Mouse (Mus musculus): ENCODE data around the gene Tanc1. TPM values are rescaled to one million over a fixed set of nuclear protein-coding genes. Genes with fewer than 3 reads are reported as not detected.

Tanc1 gene
- polyA plus RNA-seq, 1 experiment from 2014 or later = 33.0 TPM

GRCm38 (mm10) chr2:59775820-59776219 is 164.0 kb downstream of the Tanc1 start:
- H3K4me1 ChIP-seq (ENCODE audit: control insufficient read depth, insufficient read depth, low read length) = peaks cover 9% of the 10 kb centered on the region
- peak overlapping the region; percentile 73 for H3K27ac ChIP-seq (ENCODE audit: low read length)
- no peak for ATAC-seq (ENCODE audit: insufficient read depth, low FRiP score)
- H3K4me2 ChIP-seq (ENCODE audit: low read depth, low read length) = no peak overlapping the region
- 78% methylated on average over 6 of the region's 6 CpGs for WGBS
- H3K9me3 ChIP-seq (replicated peaks; ENCODE audit: control insufficient read depth, low read length) = no peaks in the 10 kb centered on the region
- H3K4me3 ChIP-seq (replicated peaks; ENCODE audit: low read length) = no peak overlapping the region
- H3K27me3 ChIP-seq (ENCODE audit: control insufficient read depth, insufficient read depth, low read length) = no peaks in the 10 kb centered on the region
- H3K9ac ChIP-seq (ENCODE audit: low read length) = no peak overlapping the region
- no peaks in the 10 kb centered on the region for H3K36me3 ChIP-seq (ENCODE audit: control insufficient read depth, insufficient read depth, low read length)

GRCm38 (mm10) chr2:59779355-59779754 is 167.5 kb downstream of the Tanc1 start:
- Histone ChIP-seq H3K27me3 (ENCODE audit: control insufficient read depth, insufficient read depth, low read length) (no peaks in the 10 kb centered on the region), H3K9me3 (replicated peaks; ENCODE audit: control insufficient read depth, low read length) (no peaks in the 10 kb centered on the region), H3K4me3 (replicated peaks; ENCODE audit: low read length) (peak overlapping the region; percentile 21), H3K27ac (ENCODE audit: low read length) (peak overlapping the region; percentile 84), H3K9ac (ENCODE audit: low read length) (peak overlapping the region; percentile 37; the same call in 1 of the 2 replicates), H3K4me1 (ENCODE audit: control insufficient read depth, insufficient read depth, low read length) (peaks cover 13% of the 10 kb centered on the region), H3K36me3 (ENCODE audit: control insufficient read depth, insufficient read depth, low read length) (no peaks in the 10 kb centered on the region), H3K4me2 (ENCODE audit: low read depth, low read length) (no peak overlapping the region)
- WGBS = 69% methylated on average over 10 of the region's 10 CpGs
- ATAC-seq (ENCODE audit: insufficient read depth, low FRiP score) = peak; percentile 59; the same call in 1 of the 2 replicates

DNA sequence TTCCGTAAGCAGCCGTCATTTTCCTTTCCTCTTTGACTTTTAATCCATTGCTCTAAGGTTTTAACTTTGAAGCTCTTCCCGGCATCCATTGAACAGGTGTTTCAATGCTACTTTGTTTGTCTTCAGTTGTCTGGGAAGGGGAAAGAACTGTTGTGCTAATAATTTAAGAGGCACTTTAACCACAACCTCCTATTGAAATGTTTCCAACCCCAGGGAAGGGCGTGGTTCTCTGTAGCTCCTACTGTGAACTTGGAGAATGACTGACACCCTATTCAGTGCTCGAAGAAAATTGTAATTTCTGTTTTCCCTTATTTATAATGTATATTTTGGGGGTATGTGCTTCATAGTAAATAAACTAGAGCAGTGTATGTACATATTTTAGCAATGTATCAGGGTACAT is 168.4 kb downstream of the Tanc1 start:
- no peaks in the 10 kb centered on the region for H3K9me3 ChIP-seq (replicated peaks; ENCODE audit: control insufficient read depth, low read length)
- H3K27me3 ChIP-seq (ENCODE audit: control insufficient read depth, insufficient read depth, low read length) = no peaks in the 10 kb centered on the region
- H3K4me1 ChIP-seq (ENCODE audit: control insufficient read depth, insufficient read depth, low read length) = peaks cover 17% of the 10 kb centered on the region
- WGBS = 62% methylated on average over 5 of the region's 5 CpGs
- peak overlapping the region; percentile 21; the same call in 1 of the 2 replicates for H3K4me3 ChIP-seq (replicated peaks; ENCODE audit: low read length)
- H3K9ac ChIP-seq (ENCODE audit: low read length) = no peak overlapping the region
- ATAC-seq (ENCODE audit: insufficient read depth, low FRiP score) = no peak
- no peak overlapping the region for H3K27ac ChIP-seq (ENCODE audit: low read length)
- H3K36me3 ChIP-seq (ENCODE audit: control insufficient read depth, insufficient read depth, low read length) = 0 out of 2 replicates have a peak, but pooled peaks cover 2% of the 10 kb centered on the region
- 0 out of 2 replicates have a peak overlapping the region, but pooled peaks have one; percentile 13 for H3K4me2 ChIP-seq (ENCODE audit: low read depth, low read length)

GRCm38 (mm10) chr2:59783055-59783831 is 171.4 kb downstream of the Tanc1 start:
- Histone ChIP-seq H3K27me3 (ENCODE audit: control insufficient read depth, insufficient read depth, low read length) (no peaks in the 10 kb centered on the region), H3K36me3 (ENCODE audit: control insufficient read depth, insufficient read depth, low read length) (peaks cover 6% of the 10 kb centered on the region; the same call in 1 of the 2 replicates), H3K9me3 (replicated peaks; ENCODE audit: control insufficient read depth, low read length) (no peaks in the 10 kb centered on the region), H3K4me3 (replicated peaks; ENCODE audit: low read length) (no peak overlapping the region), H3K9ac (ENCODE audit: low read length) (no peak overlapping the region), H3K4me1 (ENCODE audit: control insufficient read depth, insufficient read depth, low read length) (peaks cover 17% of the 10 kb centered on the region), H3K4me2 (ENCODE audit: low read depth, low read length) (no peak overlapping the region), H3K27ac (ENCODE audit: low read length) (no peak overlapping the region)
- no peak for ATAC-seq (ENCODE audit: insufficient read depth, low FRiP score)
- 39% methylated on average over 12 of the region's 12 CpGs for whole genome bisulfite sequencing

DNA sequence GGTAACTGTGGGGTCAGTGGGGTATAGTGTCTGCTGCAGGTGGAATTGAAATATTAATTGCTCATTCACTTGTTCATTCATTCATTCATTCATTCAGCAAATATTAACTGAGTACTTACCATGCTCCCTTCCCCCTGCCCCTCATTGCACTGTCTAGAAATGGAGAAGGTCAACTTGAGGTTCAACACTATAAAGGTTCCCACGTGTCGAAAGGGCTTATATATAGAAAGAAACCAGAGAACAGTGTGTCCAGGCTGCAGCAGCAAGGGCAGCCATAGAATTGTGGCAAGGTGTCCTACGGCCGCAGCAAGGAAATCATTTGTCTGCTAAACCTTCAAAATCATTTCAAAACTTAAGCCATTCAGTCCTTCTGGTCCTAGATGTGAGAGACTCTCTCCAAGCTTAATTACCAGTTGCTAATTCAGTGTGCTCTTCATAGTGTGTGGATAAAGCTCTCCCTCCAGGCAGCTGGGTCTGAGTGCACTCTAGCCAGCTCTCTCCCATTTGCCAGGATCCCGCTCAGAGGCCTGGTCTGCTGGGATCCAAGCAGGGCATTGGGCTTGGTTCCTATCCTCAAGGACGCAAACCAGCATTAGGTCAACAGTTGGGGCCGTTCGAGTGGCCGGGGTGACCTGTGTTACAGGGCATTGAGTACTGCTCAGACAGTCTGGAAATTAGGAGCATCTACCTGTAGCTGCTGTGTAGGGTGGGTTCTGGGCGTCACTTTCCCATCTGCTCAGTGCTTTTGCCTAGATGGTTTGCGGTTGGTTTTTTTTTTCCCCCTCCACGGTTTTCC is 172.2 kb downstream of the Tanc1 start:
- 81% methylated on average over 12 of the region's 12 CpGs for WGBS
- H3K4me3 ChIP-seq (replicated peaks; ENCODE audit: low read length) = no peak overlapping the region
- ATAC-seq (ENCODE audit: insufficient read depth, low FRiP score) = no peak
- H3K9me3 ChIP-seq (replicated peaks; ENCODE audit: control insufficient read depth, low read length) = no peaks in the 10 kb centered on the region
- H3K36me3 ChIP-seq (ENCODE audit: control insufficient read depth, insufficient read depth, low read length) = peaks cover 6% of the 10 kb centered on the region; the same call in 1 of the 2 replicates
- no peaks in the 10 kb centered on the region for H3K27me3 ChIP-seq (ENCODE audit: control insufficient read depth, insufficient read depth, low read length)
- H3K27ac ChIP-seq (ENCODE audit: low read length) = no peak overlapping the region
- H3K4me1 ChIP-seq (ENCODE audit: control insufficient read depth, insufficient read depth, low read length) = peaks cover 17% of the 10 kb centered on the region
- H3K9ac ChIP-seq (ENCODE audit: low read length) = no peak overlapping the region
- H3K4me2 ChIP-seq (ENCODE audit: low read depth, low read length) = no peak overlapping the region

GRCm38 (mm10) chr2:59784628-59784883 is 172.7 kb downstream of the Tanc1 start:
- no peak for ATAC-seq (ENCODE audit: insufficient read depth, low FRiP score)
- H3K4me2 ChIP-seq (ENCODE audit: low read depth, low read length) = no peak overlapping the region
- peaks cover 17% of the 10 kb centered on the region for H3K4me1 ChIP-seq (ENCODE audit: control insufficient read depth, insufficient read depth, low read length)
- H3K9me3 ChIP-seq (replicated peaks; ENCODE audit: control insufficient read depth, low read length) = no peaks in the 10 kb centered on the region
- H3K36me3 ChIP-seq (ENCODE audit: control insufficient read depth, insufficient read depth, low read length) = peaks cover 6% of the 10 kb centered on the region; the same call in 1 of the 2 replicates
- WGBS = 73% methylated on average over 6 of the region's 6 CpGs
- H3K9ac ChIP-seq (ENCODE audit: low read length) = no peak overlapping the region
- no peak overlapping the region for H3K27ac ChIP-seq (ENCODE audit: low read length)
- no peak overlapping the region for H3K4me3 ChIP-seq (replicated peaks; ENCODE audit: low read length)
- no peaks in the 10 kb centered on the region for H3K27me3 ChIP-seq (ENCODE audit: control insufficient read depth, insufficient read depth, low read length)

GRCm38 (mm10) chr2:59785597-59785996 is 173.8 kb downstream of the Tanc1 start:
- 60% methylated on average over 13 of the region's 13 CpGs for whole genome bisulfite sequencing
- Histone ChIP-seq H3K27ac (ENCODE audit: low read length) (no peak overlapping the region), H3K36me3 (ENCODE audit: control insufficient read depth, insufficient read depth, low read length) (peaks cover 6% of the 10 kb centered on the region; the same call in 1 of the 2 replicates), H3K4me3 (replicated peaks; ENCODE audit: low read length) (no peak overlapping the region), H3K9ac (ENCODE audit: low read length) (no peak overlapping the region), H3K9me3 (replicated peaks; ENCODE audit: control insufficient read depth, low read length) (no peaks in the 10 kb centered on the region), H3K4me1 (ENCODE audit: control insufficient read depth, insufficient read depth, low read length) (peaks cover 17% of the 10 kb centered on the region), H3K27me3 (ENCODE audit: control insufficient read depth, insufficient read depth, low read length) (no peaks in the 10 kb centered on the region), H3K4me2 (ENCODE audit: low read depth, low read length) (no peak overlapping the region)
- ATAC-seq (ENCODE audit: insufficient read depth, low FRiP score) = no peak

DNA sequence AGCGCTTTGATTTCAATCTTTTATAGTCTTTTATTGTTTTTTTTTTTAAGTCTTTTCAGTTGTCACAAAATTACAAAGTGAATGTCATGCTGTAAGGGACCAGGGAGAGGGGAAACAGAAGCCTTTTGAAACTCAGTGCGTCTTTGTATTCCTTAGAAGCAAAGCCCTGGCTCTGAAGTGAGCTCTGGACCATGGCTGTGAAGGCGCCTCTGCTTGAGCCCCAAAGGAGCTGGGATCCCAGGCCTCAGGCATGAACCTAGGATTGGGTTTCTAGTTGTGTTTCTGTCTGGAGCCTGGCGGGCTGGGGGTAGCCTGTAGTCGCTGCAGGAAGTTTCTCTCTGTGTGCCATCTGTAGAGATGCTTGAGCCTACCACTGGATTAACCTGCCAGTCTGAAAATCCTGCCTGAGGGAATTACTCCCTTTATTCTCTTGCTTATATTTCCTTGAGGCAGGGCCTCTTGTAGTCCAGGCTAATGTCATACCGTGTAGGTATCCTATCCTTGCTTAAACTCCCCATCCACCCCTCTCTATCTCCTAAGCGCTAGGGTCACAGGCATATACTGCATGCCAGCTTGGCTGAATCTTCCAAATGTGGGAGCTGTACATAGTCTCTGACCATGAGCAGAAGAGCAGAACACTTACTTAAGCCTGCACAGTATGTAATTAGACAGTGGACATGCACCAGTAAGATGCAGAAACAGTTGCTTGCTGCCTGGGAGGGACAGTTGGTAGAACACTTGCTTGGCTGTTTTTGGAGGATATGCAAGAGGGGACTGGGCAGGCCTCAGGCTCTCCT is 177.1 kb downstream of the Tanc1 start:
- Histone ChIP-seq H3K4me3 (replicated peaks; ENCODE audit: low read length) (no peak overlapping the region), H3K27me3 (ENCODE audit: control insufficient read depth, insufficient read depth, low read length) (no peaks in the 10 kb centered on the region), H3K4me1 (ENCODE audit: control insufficient read depth, insufficient read depth, low read length) (peaks cover 6% of the 10 kb centered on the region; the same call in 1 of the 2 replicates), H3K9ac (ENCODE audit: low read length) (no peak overlapping the region), H3K9me3 (replicated peaks; ENCODE audit: control insufficient read depth, low read length) (no peaks in the 10 kb centered on the region), H3K4me2 (ENCODE audit: low read depth, low read length) (no peak overlapping the region), H3K36me3 (ENCODE audit: control insufficient read depth, insufficient read depth, low read length) (peaks cover 14% of the 10 kb centered on the region; the same call in 1 of the 2 replicates), H3K27ac (ENCODE audit: low read length) (no peak overlapping the region)
- ATAC-seq (ENCODE audit: insufficient read depth, low FRiP score) = no peak
- 83% methylated on average over 7 of the region's 7 CpGs for WGBS
